Mouse (Mus musculus) cerebellum, adult 2 months (tissue): ENCODE data around the gene Zfp57.

Source experiments
- CTCF ChIP-seq: fragments of 200-500 bp; IDR thresholded peaks from 2 replicates; pipeline ENCODE4 v1.5.1; 2011; ENCODE audit warnings: low read depth, mild to moderate bottlenecking, control low read depth, low read length, moderate library complexity, borderline replicate concordance; ENCODE audit not compliant: insufficient read depth
- POLR2A ChIP-seq: fragments of 200-500 bp; IDR thresholded peaks from 2 replicates; pipeline ENCODE4 v1.6.1; 2011; ENCODE audit warnings: low read length, control low read depth, borderline replicate concordance; ENCODE audit not compliant: insufficient read depth

- TF ChIP-seq CTCF = no peak
- no peak for TF ChIP-seq POLR2A
Measured at GRCm38 (mm10) chr17:37011719-37012118, 10.8 kb downstream of the Zfp57 start.
